Mouse (Mus musculus) erythroblast, embryonic 14.5 days (primary cell): ENCODE measurements around the gene Hist2h2bb.

Experiments used
- GATA1 ChIP-seq: IDR thresholded peaks from 2 replicates; pipeline ENCODE4 v1.6.1; 2012; ENCODE audit warnings: low read length, inconsistent platforms, mixed read lengths
- TAL1 ChIP-seq: IDR thresholded peaks from 3 replicates; pipeline ENCODE4 v1.6.1; 2012; ENCODE audit warnings: low read length, inconsistent platforms, mixed read lengths

- TF ChIP-seq GATA1 (peak; percentile 38; the same call in 1 of the 2 replicates), TAL1 (peak; percentile 44; the same call in 2 of the 3 replicates)
Measured at GRCm38 (mm10) chr3:96254683-96255355, 14.7 kb upstream of the Hist2h2bb start.
